Mouse (Mus musculus) erythroblast, adult 5-6 weeks (primary cell): ENCODE results near the gene Aqp7. TPM values are rescaled to one million over a fixed set of nuclear protein-coding genes. Genes with fewer than 3 reads are reported as not detected.
"Not testable (repeated sequence)": the region's sequence is repeated elsewhere in the genome, so short reads cannot be mapped to it uniquely, and the experiment has no call there.

ENCODE experiments used
- ATAC-seq: replicated peaks from 2 replicates; pipeline ENCODE4 v1.8.0; 2016; ENCODE audit warnings: moderate number of reproducible peaks, mild to moderate bottlenecking, moderate TSS enrichment, inconsistent platforms; ENCODE audit not compliant: poor library complexity, low FRiP score, severe bottlenecking
- total RNA-seq, 2 experiments: library from RNA; stranded (forward) in 1 of 2; stranded (reverse) in 1 of 2; fragments of 150-400 nt in 1 of 2; fragments of 200-764, 138-1000 nt in 1 of 2; gene quantifications; 2 replicates each; pipeline versions ENCODE4 v1.2.3 to v1.2.4; 2015 to 2017; ENCODE audit warnings: low replicate concordance in 2 of 2

Aqp7 gene
- total RNA-seq (2015; ENCODE audit: low replicate concordance): not detected in 2 replicates
- not detected in 2 replicates for total RNA-seq (2017; ENCODE audit: low replicate concordance)

- no peak for ATAC-seq
Measured at GRCm38 (mm10) chr4:41047524-41048271, at the start of gene Aqp7. Aqp7 (minus strand) TSS chr4:41048139.

GRCm38 (mm10) chr4:41097381-41097780 lies 49.4 kb upstream of the Aqp7 start:
- no peak for ATAC-seq

- ATAC-seq: no peak
Measured at GRCm38 (mm10) chr4:41096794-41097193, 48.9 kb upstream of the Aqp7 start.

GRCm38 (mm10) chr4:41096169-41096568 lies 48.2 kb upstream of the Aqp7 start:
- ATAC-seq: no peak

GRCm38 (mm10) chr4:41094361-41094760 lies 46.4 kb upstream of the Aqp7 start:
- no peak for ATAC-seq

- no peak for ATAC-seq
Measured at GRCm38 (mm10) chr4:41092958-41093357, 45.0 kb upstream of the Aqp7 start.

- ATAC-seq: no peak
Measured at GRCm38 (mm10) chr4:41091391-41091790, 43.5 kb upstream of the Aqp7 start.

- ATAC-seq: peak; percentile 38; the same call in 1 of the 2 replicates
Measured at GRCm38 (mm10) chr4:41089705-41090104, 41.8 kb upstream of the Aqp7 start.

GRCm38 (mm10) chr4:41089189-41089588 lies 41.2 kb upstream of the Aqp7 start:
- no peak for ATAC-seq

- peak; percentile 81 for ATAC-seq
Measured at GRCm38 (mm10) chr4:41087459-41088298, 39.7 kb upstream of the Aqp7 start.

GRCm38 (mm10) chr4:41086947-41087346 lies 39.0 kb upstream of the Aqp7 start:
- ATAC-seq: peak; percentile 60

GRCm38 (mm10) chr4:41084819-41085218 lies 36.9 kb upstream of the Aqp7 start:
- ATAC-seq: no peak

GRCm38 (mm10) chr4:41082803-41083202 lies 34.9 kb upstream of the Aqp7 start:
- ATAC-seq: not testable (repeated sequence)

- ATAC-seq: no peak
Measured at GRCm38 (mm10) chr4:41081733-41082132, 33.8 kb upstream of the Aqp7 start.

- ATAC-seq: 0 out of 2 replicates have a peak, but pooled peaks have one; percentile 28
Measured at GRCm38 (mm10) chr4:41078726-41079125, 30.8 kb upstream of the Aqp7 start.

- no peak for ATAC-seq
Measured at GRCm38 (mm10) chr4:41074461-41074860, 26.5 kb upstream of the Aqp7 start.

- no peak for ATAC-seq
Measured at GRCm38 (mm10) chr4:41073008-41073817, 25.3 kb upstream of the Aqp7 start.

- ATAC-seq: no peak
Measured at GRCm38 (mm10) chr4:41071500-41072429, 23.8 kb upstream of the Aqp7 start.

GRCm38 (mm10) chr4:41065196-41065595 lies 17.3 kb upstream of the Aqp7 start:
- ATAC-seq: no peak
